Mouse (Mus musculus): ENCODE measurements around the gene Pde4d.

Gene Pde4d

DNA sequence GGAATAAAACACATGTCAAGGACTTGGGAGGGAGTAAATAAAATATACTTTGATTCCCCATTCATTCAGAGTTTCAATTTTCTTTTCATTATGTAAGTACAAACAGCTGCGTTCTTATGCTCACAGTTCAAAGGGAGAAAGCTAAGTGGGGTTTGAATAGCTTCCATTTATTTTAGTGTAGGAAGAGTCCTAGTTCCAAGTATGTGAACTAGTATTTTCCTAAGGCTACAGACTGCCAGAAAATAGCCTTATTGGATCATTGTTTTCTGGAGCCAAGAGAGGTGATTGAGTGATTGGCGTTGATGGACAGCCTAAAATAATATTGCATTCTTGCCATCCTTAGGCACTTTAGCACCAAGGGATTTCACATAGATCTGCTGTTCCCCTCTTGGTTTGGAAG, 41.1 kb downstream of the Pde4d start:
- DNase-seq (ENCODE audit: low spot score) = no peak

DNA sequence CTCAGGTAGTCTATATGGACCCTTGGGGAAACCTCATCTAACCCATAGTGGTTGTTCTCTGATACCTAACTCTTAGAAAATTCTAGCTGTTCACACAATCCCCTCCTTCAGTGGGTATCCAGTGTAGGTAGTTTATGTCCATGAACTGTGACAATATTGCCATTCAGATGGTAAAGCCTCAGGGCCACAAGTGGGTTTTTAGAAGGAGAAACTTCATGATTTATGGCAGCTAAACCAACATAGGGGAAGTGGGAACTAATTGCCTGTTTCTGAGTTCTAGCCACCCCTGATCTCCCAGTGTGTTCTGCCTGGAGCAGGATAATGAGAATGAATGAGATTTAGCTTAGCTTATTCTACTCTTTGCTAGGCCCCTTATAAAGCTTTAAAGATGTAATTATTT, 43.1 kb downstream of the Pde4d start:
- no peak for DNase-seq (ENCODE audit: low spot score)

DNA sequence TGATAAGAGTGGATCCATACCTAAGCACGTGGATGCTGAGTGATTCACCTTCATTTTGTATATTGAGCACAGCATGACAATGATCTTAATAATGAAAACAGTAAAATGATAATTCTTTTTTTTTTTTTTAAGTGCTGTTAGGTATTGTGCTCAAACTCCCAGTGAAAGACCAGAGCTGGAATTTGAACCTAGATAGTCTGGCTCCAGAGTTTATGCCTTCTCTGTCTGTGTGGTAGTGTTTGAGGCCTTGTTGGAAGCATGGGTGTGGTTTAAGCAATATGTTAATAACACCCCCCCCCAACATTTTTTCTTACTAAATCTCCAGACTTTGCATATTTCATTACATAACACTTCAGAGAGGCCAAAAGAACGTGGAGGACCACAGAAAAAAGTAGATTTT, 44.6 kb downstream of the Pde4d start:
- no peak for DNase-seq (ENCODE audit: low spot score)

DNA sequence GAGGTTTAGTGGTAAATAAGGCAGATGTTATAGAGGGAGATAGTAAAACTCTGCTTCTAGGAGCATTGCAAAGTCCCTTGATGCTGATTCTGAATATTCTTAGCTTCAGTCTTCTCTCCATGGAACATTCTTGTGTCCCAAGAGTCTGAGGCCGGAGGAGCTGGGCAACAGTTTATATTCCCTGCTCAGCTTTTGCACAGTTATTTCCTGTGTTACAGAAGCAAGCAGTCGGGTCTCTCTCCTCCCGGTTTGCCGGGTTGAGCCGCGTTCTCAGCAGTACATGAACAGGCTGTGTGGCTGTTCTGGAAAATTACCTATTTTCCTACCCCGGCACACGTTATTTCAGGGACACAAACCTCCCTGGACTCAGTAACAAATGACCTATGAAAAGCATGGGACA, 48.0 kb downstream of the Pde4d start:
- DNase-seq (ENCODE audit: low spot score) = no peak

GRCm38 (mm10) chr13:108498247-108498743, 48.5 kb downstream of the Pde4d start:
- no peak for DNase-seq (ENCODE audit: low spot score)

GRCm38 (mm10) chr13:108498773-108499313, 49.1 kb downstream of the Pde4d start:
- no peak for DNase-seq (ENCODE audit: low spot score)

DNA sequence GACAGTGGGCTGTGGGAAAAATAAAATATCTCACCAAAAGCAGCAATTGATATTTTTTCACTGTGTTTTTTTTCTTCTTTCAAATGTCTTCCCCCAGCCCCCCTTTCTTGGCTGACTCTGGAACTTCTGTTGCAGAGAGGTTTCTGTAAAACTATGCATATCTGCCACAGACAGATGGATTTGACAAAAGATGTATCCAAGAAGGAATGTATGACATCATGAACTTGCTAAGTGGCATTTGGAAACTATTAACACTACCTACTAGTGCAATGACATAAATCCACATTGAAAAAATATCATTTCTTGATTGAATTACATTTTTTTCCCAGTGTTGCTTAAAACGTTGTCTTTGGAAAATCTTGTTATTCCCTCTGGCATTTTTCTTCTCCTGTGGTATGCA, 51.6 kb downstream of the Pde4d start:
- DNase-seq (ENCODE audit: low spot score) = no peak

DNA sequence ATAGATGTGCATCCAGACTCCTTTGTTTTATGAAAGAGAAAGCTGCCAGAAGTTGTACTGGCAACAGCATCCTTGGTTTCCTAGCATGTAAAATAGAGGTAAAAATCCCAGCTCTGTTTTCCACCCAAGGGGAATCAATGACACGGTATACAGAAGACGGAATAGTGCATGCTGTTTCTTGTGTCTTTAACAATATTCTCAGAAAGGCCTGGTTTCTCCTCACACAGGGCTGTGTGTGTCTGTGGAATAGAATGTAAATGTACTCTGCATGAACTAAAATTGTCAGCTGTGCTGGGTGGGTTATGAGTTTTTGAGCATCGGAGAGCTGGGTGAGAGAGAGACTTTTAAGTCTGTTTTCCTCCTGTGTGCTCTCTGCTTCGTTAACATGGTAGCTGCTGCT, 74.8 kb downstream of the Pde4d start:
- DNase-seq (ENCODE audit: low spot score) = no peak

GRCm38 (mm10) chr13:108524969-108525368, 75.2 kb downstream of the Pde4d start:
- no peak for DNase-seq (ENCODE audit: low spot score)

DNA sequence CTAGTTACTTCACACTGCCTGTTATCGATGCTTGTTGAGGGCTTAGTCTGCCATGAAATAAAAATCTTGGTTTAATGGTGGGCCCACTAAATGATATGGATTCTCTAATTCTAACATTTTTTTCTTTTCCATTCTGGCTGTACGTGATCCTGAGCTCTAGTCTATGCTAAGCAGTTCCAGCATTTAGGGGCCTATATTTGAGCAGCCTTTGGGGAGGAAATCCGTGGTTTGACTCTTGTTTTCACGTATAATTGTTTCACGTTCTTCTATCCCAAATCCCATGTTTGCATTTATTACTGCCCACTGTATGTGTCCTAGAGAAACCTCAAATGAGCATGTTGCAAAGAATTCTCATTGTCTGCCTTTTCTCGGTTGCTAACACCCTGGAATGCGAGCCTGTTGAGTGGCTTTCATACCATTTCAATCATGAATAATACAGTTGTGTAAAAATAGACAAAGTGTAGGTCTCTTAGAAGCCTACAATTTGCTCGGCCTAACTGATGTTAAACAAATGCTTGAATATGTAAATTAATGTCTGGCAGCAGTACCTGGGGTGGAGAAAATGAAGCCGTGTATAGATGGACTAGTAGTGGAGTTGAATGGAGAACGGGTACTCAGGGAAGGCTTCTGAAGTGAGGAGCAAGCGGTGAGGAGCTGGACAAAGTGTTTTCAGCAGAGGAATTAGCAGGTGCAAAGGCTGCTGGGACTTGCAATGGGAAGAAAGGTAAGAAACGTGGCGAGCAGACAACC, 76.7 kb downstream of the Pde4d start:
- no peak for DNase-seq (ENCODE audit: low spot score)

GRCm38 (mm10) chr13:108527090-108527770, 77.5 kb downstream of the Pde4d start:
- DNase-seq (ENCODE audit: low spot score) = no peak

GRCm38 (mm10) chr13:108528343-108528742, 78.6 kb downstream of the Pde4d start:
- DNase-seq (ENCODE audit: low spot score) = no peak

- DNase-seq (ENCODE audit: low spot score) = no peak
Measured at GRCm38 (mm10) chr13:108532875-108533274, 83.1 kb downstream of the Pde4d start.

DNA sequence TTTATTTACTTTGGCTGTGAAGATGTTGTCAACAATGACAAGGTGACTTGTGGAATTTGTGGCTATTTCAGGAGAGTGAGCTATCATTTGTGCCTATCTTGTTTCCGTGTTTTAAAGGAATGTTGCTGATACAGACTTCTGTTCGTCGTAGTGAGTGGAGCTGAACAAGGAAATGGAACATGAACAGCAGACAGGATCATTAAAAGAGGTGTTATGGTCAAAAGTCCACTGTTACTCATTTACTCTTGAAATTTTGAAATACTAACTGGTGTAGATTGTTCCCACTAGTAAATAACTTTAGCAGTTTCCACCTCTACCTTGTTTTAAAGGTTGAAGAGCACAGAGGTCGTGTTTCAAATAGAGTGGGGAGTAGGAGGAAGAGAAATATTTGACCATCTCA, 86.7 kb downstream of the Pde4d start:
- DNase-seq (ENCODE audit: low spot score) = no peak

DNA sequence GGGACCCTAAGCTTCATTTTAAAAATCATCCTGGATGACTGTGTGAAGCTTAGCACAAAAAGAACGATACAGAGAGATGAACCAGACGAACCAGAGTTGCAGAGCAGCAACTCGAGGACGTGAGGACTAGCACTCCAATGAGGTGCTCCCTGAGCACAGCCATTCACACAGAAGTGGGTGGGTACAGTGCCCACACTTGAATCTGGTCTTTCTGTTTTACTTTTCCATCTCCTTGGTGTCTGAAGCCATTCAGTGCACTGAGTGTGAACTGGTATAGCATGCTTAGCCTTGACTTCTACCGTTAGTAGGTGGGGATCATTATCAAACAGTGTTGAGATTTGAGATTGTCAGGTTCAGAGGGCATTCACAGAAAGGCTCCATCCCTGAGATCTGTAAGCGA, 87.2 kb downstream of the Pde4d start:
- no peak for DNase-seq (ENCODE audit: low spot score)

- DNase-seq (ENCODE audit: low spot score) = no peak
Measured at GRCm38 (mm10) chr13:108538760-108539369, 89.1 kb downstream of the Pde4d start.

GRCm38 (mm10) chr13:108541488-108541887, 91.7 kb downstream of the Pde4d start:
- no peak for DNase-seq (ENCODE audit: low spot score)

- DNase-seq (ENCODE audit: low spot score) = no peak
Measured at GRCm38 (mm10) chr13:108542342-108542761, 92.6 kb downstream of the Pde4d start.

GRCm38 (mm10) chr13:108552288-108552687, 102.5 kb downstream of the Pde4d start:
- DNase-seq (ENCODE audit: low spot score) = no peak

- no peak for DNase-seq (ENCODE audit: low spot score)
Measured at GRCm38 (mm10) chr13:108552995-108553394, 103.2 kb downstream of the Pde4d start.

DNA sequence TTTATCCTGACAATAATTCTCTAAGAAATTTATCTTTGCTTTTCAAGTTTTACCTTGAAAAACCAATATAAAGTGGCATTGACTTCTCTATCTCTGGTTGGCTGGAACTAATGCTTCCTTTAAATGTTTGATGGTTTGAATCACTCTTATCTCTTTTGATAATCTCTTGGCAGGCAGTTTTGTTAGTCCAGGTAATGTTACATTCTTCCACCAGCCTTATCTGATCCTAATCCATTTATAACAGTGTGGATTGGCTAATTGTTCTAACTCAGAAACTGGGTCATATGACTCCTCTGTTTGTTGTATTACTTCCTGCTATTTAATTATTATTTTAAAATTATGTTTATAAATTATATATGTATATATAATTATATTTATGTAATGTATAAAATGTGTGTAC, 105.2 kb downstream of the Pde4d start:
- no peak for DNase-seq (ENCODE audit: low spot score)

DNA sequence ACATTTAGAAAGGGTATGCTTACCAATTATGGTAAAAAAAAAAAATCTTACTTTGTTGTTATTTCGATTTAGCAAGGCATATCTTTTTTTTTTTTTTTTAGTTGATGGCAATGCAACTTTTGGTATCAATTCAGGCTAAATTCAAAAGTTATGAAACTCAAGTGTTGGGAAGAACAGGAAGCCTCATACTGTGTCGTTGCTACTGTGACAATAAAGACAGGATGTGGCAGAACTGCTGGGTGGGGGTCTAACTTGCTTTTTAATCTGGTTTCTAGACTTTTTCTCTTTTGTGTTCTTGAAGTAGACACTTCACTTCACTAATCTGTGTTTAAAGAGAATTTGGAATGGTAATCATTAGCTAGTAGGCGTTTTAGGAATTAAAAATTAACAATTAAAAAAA, 147.2 kb downstream of the Pde4d start:
- no peak for DNase-seq (ENCODE audit: low spot score)

- DNase-seq (ENCODE audit: low spot score) = no peak
Measured at GRCm38 (mm10) chr13:108598673-108599072, 148.9 kb downstream of the Pde4d start.
